Mouse (Mus musculus) liver, postnatal 0 days (tissue): ENCODE measurements around the gene Dpp8. TPM values are rescaled to one million over a fixed set of nuclear protein-coding genes. Genes with fewer than 3 reads are reported as not detected.
A peak's percentile ranks its signal among the peaks of the same experiment; 100 is the strongest.
"Not testable (repeated sequence)": the region's sequence is repeated elsewhere in the genome, so short reads cannot be mapped to it uniquely, and the experiment has no call there.

ENCODE experiments used
- ATAC-seq: fragments of 200-750 bp; cut with Nextera tagmentation; 2 replicates; pipeline ENCODE4 v1.8.0; 2017; ENCODE audit warnings: mild to moderate bottlenecking, moderate library complexity
- DNase-seq: peaks from one replicate; pipeline ENCODE4 v3.0.0-alpha.2; 2016
- H3K27ac ChIP-seq: fragments of 300-500 bp; sonication (generic); 2 replicates; pipeline ENCODE4 v1.5.1; 2014; ENCODE audit warnings: antibody characterized with exemption, moderate library complexity, mild to moderate bottlenecking, low read depth
- H3K27me3 ChIP-seq: fragments of 300-500 bp; sonication (generic); 2 replicates; pipeline ENCODE4 v1.6.1; 2014; ENCODE audit warnings: low read length, control low read depth, mixed read lengths; ENCODE audit not compliant: insufficient read depth
- H3K36me3 ChIP-seq: fragments of 300-500 bp; sonication (generic); replicated peaks from 2 replicates; pipeline ENCODE4 v1.6.1; 2014; ENCODE audit warnings: mild to moderate bottlenecking, control low read depth, low read length, moderate library complexity, mixed read lengths; ENCODE audit not compliant: insufficient read depth
- H3K4me1 ChIP-seq: fragments of 300-500 bp; sonication (generic); 2 replicates; pipeline ENCODE4 v1.6.1; 2014; ENCODE audit warnings: antibody characterized with exemption, mild to moderate bottlenecking, control low read depth; ENCODE audit not compliant: insufficient read depth
- H3K4me2 ChIP-seq: fragments of 300-500 bp; sonication (generic); 2 replicates; pipeline ENCODE4 v1.6.1; 2014; ENCODE audit warnings: low read depth, mild to moderate bottlenecking, low read length, moderate library complexity, mixed read lengths
- H3K4me3 ChIP-seq: fragments of 300-500 bp; sonication (generic); 2 replicates; pipeline ENCODE4 v1.5.1; 2014; ENCODE audit warnings: low read depth, low read length
- H3K9ac ChIP-seq: fragments of 300-500 bp; sonication (generic); replicated peaks from 2 replicates; pipeline ENCODE4 v1.6.1; 2014; ENCODE audit warnings: mild to moderate bottlenecking, moderate library complexity
- H3K9me3 ChIP-seq: fragments of 300-500 bp; sonication (generic); 2 replicates; pipeline ENCODE4 v1.6.1; 2016; ENCODE audit warnings: mild to moderate bottlenecking, control low read depth, low read length, mixed read lengths
- CTCF ChIP-seq: sonication (generic); IDR thresholded peaks from 2 replicates; pipeline ENCODE4 v1.5.1; 2016; ENCODE audit warnings: antibody characterized with exemption, low read depth
- EP300 ChIP-seq: IDR thresholded peaks from 2 replicates; pipeline ENCODE4 v1.6.1; 2016; ENCODE audit warnings: antibody characterized with exemption, low read depth, mild to moderate bottlenecking
- WGBS: fragments of 180-500 bp; shearing (Covaris S2); extraction: QIAGEN DNeasy Blood & Tissue Kit; methylation state at CpG from one replicate; pipeline ENCODE4 v1.1.7; 2014; ENCODE audit not compliant: insufficient replicate concordance; 5-methylcytosine and 5-hydroxymethylcytosine counted together
- polyA plus RNA-seq: library from polyadenylated mRNA; unstranded; fragments of >200 nt; fragmentation: Nextera tagmentation; extraction: Ambion mirVana; gene quantifications from 2 replicates; pipeline ENCODE4 v1.2.1, GENCODE M21; 2015

Dpp8 gene
- polyA plus RNA-seq, 1 experiment from 2014 or later: 10.6 TPM

- H3K27me3 ChIP-seq, H3K9me3 ChIP-seq, ATAC-seq, DNase-seq, H3K27ac ChIP-seq, H3K36me3 ChIP-seq, H3K9ac ChIP-seq: not testable (repeated sequence)
- peak; percentile 46 for TF ChIP-seq CTCF
- Histone ChIP-seq H3K4me3 (0 out of 2 replicates have a peak overlapping the region, but pooled peaks have one; percentile 91), H3K4me2 (peak overlapping the region; percentile 89), H3K4me1 (peaks cover 21% of the 10 kb centered on the region)
- 39% methylated on average over 5 of the region's 5 CpGs for WGBS
Observed at GRCm38 (mm10) chr9:65031355-65031754, 859 bp upstream of the Dpp8 start.

- Histone ChIP-seq H3K9ac (peak overlapping the region; percentile 97), H3K4me1 (peaks cover 21% of the 10 kb centered on the region), H3K27ac (peak overlapping the region; percentile 98), H3K36me3 (peaks cover 14% of the 10 kb centered on the region), H3K4me2 (peak overlapping the region; percentile 89), H3K9me3 (no peaks in the 10 kb centered on the region), H3K4me3 (peak overlapping the region; percentile 91), H3K27me3 (no peaks in the 10 kb centered on the region)
- TF ChIP-seq EP300: no peak
- no peak for TF ChIP-seq CTCF
- no peak for ATAC-seq
- WGBS: 28% methylated on average over 4 of the region's 4 CpGs
- DNase-seq: no peak
Observed at GRCm38 (mm10) chr9:65031894-65032268, 333 bp upstream of the Dpp8 start.

GRCm38 (mm10) chr9:65036456-65036855 is 4.2 kb downstream of the Dpp8 start:
- no peak for ATAC-seq
- peaks cover 21% of the 10 kb centered on the region for H3K4me1 ChIP-seq
- H3K27me3 ChIP-seq: no peaks in the 10 kb centered on the region
- DNase-seq: no peak
- no peak overlapping the region for H3K4me2 ChIP-seq
- no peaks in the 10 kb centered on the region for H3K9me3 ChIP-seq
- peaks cover 53% of the 10 kb centered on the region for H3K36me3 ChIP-seq
- no peak for TF ChIP-seq EP300
- no peak overlapping the region for H3K4me3 ChIP-seq
- no peak overlapping the region for H3K27ac ChIP-seq
- H3K9ac ChIP-seq: no peak overlapping the region
- 100% methylated on average over 1 of the region's 1 CpGs for WGBS

- WGBS: 84% methylated on average over 8 of the region's 8 CpGs
- Histone ChIP-seq H3K4me1 (peaks cover 21% of the 10 kb centered on the region), H3K36me3 (peaks cover 55% of the 10 kb centered on the region), H3K4me2 (no peak overlapping the region), H3K4me3 (no peak overlapping the region), H3K9ac (no peak overlapping the region), H3K27me3 (no peaks in the 10 kb centered on the region), H3K9me3 (no peaks in the 10 kb centered on the region), H3K27ac (no peak overlapping the region)
- no peak for DNase-seq
- no peak for TF ChIP-seq CTCF
- no peak for TF ChIP-seq EP300
- no peak for ATAC-seq
Observed at GRCm38 (mm10) chr9:65036861-65037260, 4.6 kb downstream of the Dpp8 start.

- H3K9ac ChIP-seq: no peak overlapping the region
- H3K27ac ChIP-seq: no peak overlapping the region
- no peak for ATAC-seq
- no peaks in the 10 kb centered on the region; the same call in 1 of the 2 replicates for H3K4me1 ChIP-seq
- H3K9me3 ChIP-seq: no peaks in the 10 kb centered on the region
- 97% methylated on average over 5 of the region's 5 CpGs for WGBS
- peaks cover 75% of the 10 kb centered on the region for H3K36me3 ChIP-seq
- H3K27me3 ChIP-seq: no peaks in the 10 kb centered on the region
- TF ChIP-seq EP300: no peak
- TF ChIP-seq CTCF: peak; percentile 56
- DNase-seq: no peak
- H3K4me2 ChIP-seq: no peak overlapping the region
- no peak overlapping the region for H3K4me3 ChIP-seq
Observed at GRCm38 (mm10) chr9:65041430-65041829, 9.2 kb downstream of the Dpp8 start.

- no peak for TF ChIP-seq EP300
- no peak for TF ChIP-seq CTCF
- H3K4me1 ChIP-seq: no peaks in the 10 kb centered on the region
- no peaks in the 10 kb centered on the region; the same call in 1 of the 2 replicates for H3K9me3 ChIP-seq
- H3K4me2 ChIP-seq: no peak overlapping the region
- no peak for ATAC-seq
- no peaks in the 10 kb centered on the region for H3K27me3 ChIP-seq
- H3K9ac ChIP-seq: no peak overlapping the region
- no peak overlapping the region for H3K27ac ChIP-seq
- H3K36me3 ChIP-seq: peaks cover 67% of the 10 kb centered on the region
- no peak for DNase-seq
- no peak overlapping the region for H3K4me3 ChIP-seq
- WGBS: 93% methylated on average over 1 of the region's 1 CpGs
Observed at GRCm38 (mm10) chr9:65046993-65047392, 14.8 kb downstream of the Dpp8 start.

GRCm38 (mm10) chr9:65049422-65049821 is 17.2 kb downstream of the Dpp8 start:
- H3K36me3 ChIP-seq: peaks cover 68% of the 10 kb centered on the region
- no peaks in the 10 kb centered on the region for H3K4me1 ChIP-seq
- H3K4me2 ChIP-seq: no peak overlapping the region
- ATAC-seq: no peak
- no peak overlapping the region for H3K4me3 ChIP-seq
- DNase-seq: no peak
- no peaks in the 10 kb centered on the region for H3K27me3 ChIP-seq
- no peak overlapping the region for H3K9ac ChIP-seq
- no peak for TF ChIP-seq CTCF
- no peak for TF ChIP-seq EP300
- WGBS: 93% methylated on average over 5 of the region's 5 CpGs
- no peak overlapping the region for H3K27ac ChIP-seq
- H3K9me3 ChIP-seq: no peaks in the 10 kb centered on the region; the same call in 1 of the 2 replicates
